Comparison of ENCODE assay signal across 8 mouse cellular contexts in genomic region chrX:157491944-157492726, GRCm38 (mm10). TPM values are rescaled to one million over a fixed set of nuclear protein-coding genes. Genes with fewer than 3 reads are reported as not detected.
DNase-seq lines count a peak whose midpoint lies in the region; ATAC-seq lines count a peak whose summit lies in the region.

Gene Sms, minus strand, starts transcription at chrX:157492287.

- peak within 1 kb of the TSS; percentile 85 for H3K9ac ChIP-seq in hindbrain, embryonic 14.5 days

- 23% methylated on average over 34 of the region's 45 CpGs for WGBS in hindbrain, embryonic 14.5 days

- peak within 1 kb of the TSS; percentile 95 for H3K27ac ChIP-seq in hindbrain, embryonic 14.5 days

- peak; percentile 92 for ATAC-seq in hindbrain, embryonic 14.5 days (ENCODE audit: low FRiP score)

- H3K4me1 ChIP-seq in hindbrain, embryonic 14.5 days (replicated peaks; ENCODE audit: control insufficient read depth, insufficient read depth, low read length): peaks cover 6% of the 10 kb centered on the region; the same call in 1 of the 2 replicates
- peaks cover 14% of the 10 kb centered on the region; the same call in 1 of the 2 replicates for H3K4me1 ChIP-seq in megakaryocyte, embryonic 14.5 days

- peak within 1 kb of the TSS; percentile 63 for H3K4me3 ChIP-seq in hindbrain, embryonic 14.5 days (replicated peaks; ENCODE audit: low read length)
- peak within 1 kb of the TSS; percentile 93 for H3K4me3 ChIP-seq in megakaryocyte, embryonic 14.5 days (replicated peaks)

- no peaks in the 10 kb centered on the region for H3K9me3 ChIP-seq in hindbrain, embryonic 14.5 days (ENCODE audit: control insufficient read depth, low read length)
- peaks cover 13% of the 10 kb centered on the region; the same call in 1 of the 2 replicates for H3K9me3 ChIP-seq in megakaryocyte, embryonic 14.5 days

- no peaks in the 10 kb centered on the region for H3K27me3 ChIP-seq in hindbrain, embryonic 14.5 days (ENCODE audit: control insufficient read depth, insufficient read depth, low read length)
- peaks cover 9% of the 10 kb centered on the region for H3K27me3 ChIP-seq in megakaryocyte, embryonic 14.5 days (replicated peaks)

- DNase-seq in WW6 (ENCODE audit: low read depth, low spot score): peak; percentile 36
- peak; percentile 66 to 79 for DNase-seq in cerebellum, postnatal 10 days
- peak; percentile 9 to 12 for DNase-seq in frontal cortex, postnatal 25 days (ENCODE audit: low spot score in 2 of 2)
- peak; percentile 50 for DNase-seq in hindbrain, embryonic 14.5 days (ENCODE audit: low spot score)
- peak; percentile 9 to 31 for DNase-seq in left cerebral cortex, adult 8-10 months (ENCODE audit: low spot score in 2 of 2)
- DNase-seq in right cerebral cortex, postnatal 10 days (ENCODE audit: low spot score in 2 of 2): peak; percentile 52 to 69
- peak; percentile 72 for DNase-seq in yolk sac, embryonic 10.5 days (ENCODE audit: low spot score)

- H3K36me3 ChIP-seq in hindbrain, embryonic 14.5 days (replicated peaks; ENCODE audit: control insufficient read depth, insufficient read depth): no peaks in the 10 kb centered on the region
- no peaks in the 10 kb centered on the region for H3K36me3 ChIP-seq in megakaryocyte, embryonic 14.5 days (replicated peaks; ENCODE audit: low read length)

- H3K4me2 ChIP-seq in hindbrain, embryonic 14.5 days (replicated peaks): peak within 1 kb of the TSS; percentile 50

RNA-seq across cellular contexts. Expression of gene Sms, which starts in this region (rescaled TPM):
- 149 and 164 TPM in 2 replicates for polyA plus RNA-seq in hindbrain, embryonic 14.5 days (2014; fragmentation: Nextera tagmentation; extraction: Ambion mirVana)
- total RNA-seq in left cerebral cortex, adult 8-10 months (2022): 10 to 100 TPM; 64.3 to 76.7 (median 73.3) TPM
- 15.1 and 16.6 TPM in 2 replicates for polyA plus RNA-seq in megakaryocyte, embryonic 14.5 days (2012; ENCODE audit: insufficient read depth, low replicate concordance)

Comparison
In these comparisons a context has a peak if more than half of its experiments do, and no peak if none do; other contexts are left out.
1. Peak in every context shown above with its lines: DNase-seq, ATAC-seq, H3K4me3 ChIP-seq and H3K27ac ChIP-seq.
2. DNase-seq: peak in every context shown above with its lines; median percentile 72 in cerebellum, postnatal 10 days; 72 in yolk sac, embryonic 10.5 days; 60 in right cerebral cortex, postnatal 10 days; 50 in hindbrain, embryonic 14.5 days; 36 in WW6; 20 in left cerebral cortex, adult 8-10 months; 10 in frontal cortex, postnatal 25 days.